Comparison of ENCODE assay signal across 9 mouse cellular contexts in genomic region chr12:29926896-29927295, GRCm38 (mm10). TPM values are rescaled to one million over a fixed set of nuclear protein-coding genes. Genes with fewer than 3 reads are reported as not detected.
DNase-seq lines count a peak whose midpoint lies in the region; ATAC-seq and TF ChIP-seq lines count a peak whose summit lies in the region.
"Had no signal": no experiment of that assay in that cellular context is flagged by ENCODE, and none has a peak within 500 bp of the region (broad histone marks: within the 10 kb centered on the region; RNA-seq: fewer than 3 reads in every experiment).

No protein-coding gene starts in this region.

- peak; percentile 56 for TF ChIP-seq CTCF in liver, adult 2 months (IDR thresholded peaks at IDR 0.05; ENCODE audit: low read depth, low read length)
- TF ChIP-seq CTCF in stomach, postnatal 0 days (IDR thresholded peaks at IDR 0.05; ENCODE audit: low read depth) = peak; percentile 81

- H3K36me3 ChIP-seq in liver, adult 2 months (ENCODE audit: control insufficient read depth, insufficient read depth, low read length) = no peaks in the 10 kb centered on the region
- no peaks in the 10 kb centered on the region for H3K36me3 ChIP-seq in liver, embryonic 11.5 days (ENCODE audit: control insufficient read depth, insufficient read depth, low read length)
- H3K36me3 ChIP-seq in forebrain, embryonic 11.5 days (ENCODE audit: control insufficient read depth, insufficient read depth, low read length) = no peaks in the 10 kb centered on the region
- H3K36me3 ChIP-seq in stomach, postnatal 0 days (ENCODE audit: control insufficient read depth, insufficient read depth, low read length) = no peaks in the 10 kb centered on the region
- H3K36me3 ChIP-seq: embryonic facial prominence, embryonic 13.5 days; limb, embryonic 13.5 days had no signal

- no peak overlapping the region for H3K27ac ChIP-seq in liver, adult 2 months (replicated peaks; ENCODE audit: insufficient read depth, low read depth, low read length)
- no peak overlapping the region for H3K27ac ChIP-seq in liver, embryonic 11.5 days (ENCODE audit: low read depth, low read length)
- H3K27ac ChIP-seq in forebrain, embryonic 11.5 days (ENCODE audit: low read depth, low read length) = no peak overlapping the region
- H3K27ac ChIP-seq in stomach, postnatal 0 days (replicated peaks) = no peak overlapping the region
- H3K27ac ChIP-seq: embryonic facial prominence, embryonic 13.5 days; limb, embryonic 13.5 days had no signal

- H3K9me3 ChIP-seq in liver, embryonic 11.5 days (ENCODE audit: control insufficient read depth, low read length) = no peaks in the 10 kb centered on the region
- no peaks in the 10 kb centered on the region for H3K9me3 ChIP-seq in forebrain, embryonic 11.5 days (ENCODE audit: control insufficient read depth, low read length)
- no peaks in the 10 kb centered on the region for H3K9me3 ChIP-seq in stomach, postnatal 0 days (ENCODE audit: control insufficient read depth, low read length)
- H3K9me3 ChIP-seq: embryonic facial prominence, embryonic 13.5 days; limb, embryonic 13.5 days had no signal

- ATAC-seq in liver, embryonic 11.5 days (replicated peaks; ENCODE audit: low FRiP score) = no peak
- ATAC-seq in forebrain, embryonic 11.5 days (replicated peaks; ENCODE audit: low FRiP score) = no peak
- no peak for ATAC-seq in stomach, postnatal 0 days (ENCODE audit: low FRiP score, low TSS enrichment)

- no peak overlapping the region for H3K4me2 ChIP-seq in liver, embryonic 11.5 days
- H3K4me2 ChIP-seq in forebrain, embryonic 11.5 days (ENCODE audit: low read depth, low read length, severe bottlenecking) = no peak overlapping the region
- no peak overlapping the region for H3K4me2 ChIP-seq in stomach, postnatal 0 days (replicated peaks; ENCODE audit: low read depth)
- H3K4me2 ChIP-seq: embryonic facial prominence, embryonic 13.5 days; limb, embryonic 13.5 days had no signal

- TF ChIP-seq POLR2A in liver, adult 2 months (IDR thresholded peaks at IDR 0.05; ENCODE audit: extremely low read depth, insufficient read depth, low read length) = no peak

- 41% methylated on average over 3 of the region's 3 CpGs for WGBS in liver, adult 2 months
- WGBS in liver, embryonic 11.5 days = 43% methylated on average over 3 of the region's 3 CpGs
- 48% methylated on average over 3 of the region's 3 CpGs for WGBS in forebrain, embryonic 11.5 days
- WGBS in stomach, postnatal 0 days = 28% methylated on average over 3 of the region's 3 CpGs

- H3K27me3 ChIP-seq in liver, adult 2 months (ENCODE audit: control insufficient read depth, insufficient read depth, low read length) = no peaks in the 10 kb centered on the region
- no peaks in the 10 kb centered on the region; the same call in 1 of the 2 replicates for H3K27me3 ChIP-seq in liver, embryonic 11.5 days (replicated peaks; ENCODE audit: control insufficient read depth, insufficient read depth, low read length)
- no peaks in the 10 kb centered on the region for H3K27me3 ChIP-seq in forebrain, embryonic 11.5 days (ENCODE audit: control insufficient read depth, insufficient read depth, low read length)
- H3K27me3 ChIP-seq in stomach, postnatal 0 days (ENCODE audit: control insufficient read depth, insufficient read depth, low read length) = no peaks in the 10 kb centered on the region
- H3K27me3 ChIP-seq: embryonic facial prominence, embryonic 13.5 days; limb, embryonic 13.5 days had no signal

- H3K4me3 ChIP-seq in liver, adult 2 months (ENCODE audit: insufficient read depth, low read depth, low read length) = no peak overlapping the region
- H3K4me3 ChIP-seq in liver, embryonic 11.5 days (ENCODE audit: low read depth, low read length) = no peak overlapping the region
- no peak overlapping the region for H3K4me3 ChIP-seq in forebrain, embryonic 11.5 days (ENCODE audit: low read depth, low read length)
- no peak overlapping the region for H3K4me3 ChIP-seq in stomach, postnatal 0 days (ENCODE audit: low read depth, low read length)
- H3K4me3 ChIP-seq: embryonic facial prominence, embryonic 13.5 days; limb, embryonic 13.5 days had no signal

- no peaks in the 10 kb centered on the region for H3K4me1 ChIP-seq in liver, adult 2 months (ENCODE audit: control insufficient read depth, insufficient read depth, low read length)
- H3K4me1 ChIP-seq in liver, embryonic 11.5 days (replicated peaks; ENCODE audit: control insufficient read depth, insufficient read depth, low read length) = no peaks in the 10 kb centered on the region
- no peaks in the 10 kb centered on the region for H3K4me1 ChIP-seq in forebrain, embryonic 11.5 days (replicated peaks; ENCODE audit: control insufficient read depth, insufficient read depth, low read length)
- H3K4me1 ChIP-seq in stomach, postnatal 0 days (replicated peaks; ENCODE audit: control insufficient read depth, insufficient read depth) = no peaks in the 10 kb centered on the region
- H3K4me1 ChIP-seq: embryonic facial prominence, embryonic 13.5 days; limb, embryonic 13.5 days had no signal

- H3K79me2 ChIP-seq in liver, adult 2 months (ENCODE audit: control insufficient read depth, insufficient read depth, low read length) = no peaks in the 10 kb centered on the region

- no peak for DNase-seq in liver, adult 2 months (ENCODE audit: extremely low read depth, low read depth, low spot score)
- no peak for DNase-seq in liver, embryonic 11.5 days (ENCODE audit: low spot score)
- DNase-seq in adrenal gland, postnatal 14 days = peak; percentile 78
- DNase-seq in forebrain, embryonic 11.5 days (ENCODE audit: low spot score) = peak; percentile 70
- DNase-seq in kidney, postnatal 10 days = peak; percentile 87
- DNase-seq in lung, postnatal 4 days = peak; percentile 55 to 69
- peak; percentile 47 for DNase-seq in stomach, postnatal 0 days (ENCODE audit: low spot score)

- H3K9ac ChIP-seq in liver, adult 2 months (ENCODE audit: low read depth, low read length) = no peak overlapping the region
- no peak overlapping the region for H3K9ac ChIP-seq in liver, embryonic 11.5 days (ENCODE audit: low read depth, low read length)
- H3K9ac ChIP-seq in forebrain, embryonic 11.5 days (ENCODE audit: low read length) = no peak overlapping the region
- H3K9ac ChIP-seq in stomach, postnatal 0 days (ENCODE audit: low read length) = no peak overlapping the region
- H3K9ac ChIP-seq: embryonic facial prominence, embryonic 13.5 days; limb, embryonic 13.5 days had no signal

- no peak for TF ChIP-seq EP300 in stomach, postnatal 0 days (optimal IDR thresholded peaks at IDR 0.05)

RNA-seq across cellular contexts. Expression of gene Pxdn, which starts 10.5 kb away (rescaled TPM):
- total RNA-seq in liver, adult 2 months (2014; rRNA removed) = 7.8 and 9.7 TPM in 2 replicates
- polyA plus RNA-seq in liver, adult 2 months (2012; rRNA removed) = 7.2 and 9.1 TPM in 2 replicates
- 33.9 and 37.3 TPM in 2 replicates for polyA plus RNA-seq in liver, embryonic 11.5 days (2014; fragmentation: Nextera tagmentation; extraction: Ambion mirVana)
- 96.0 and 96.5 TPM in 2 replicates for total RNA-seq in adrenal gland, postnatal 14 days (2021)
- polyA plus RNA-seq in forebrain, embryonic 11.5 days (2014; fragmentation: Nextera tagmentation; extraction: Ambion mirVana) = 66.1 and 73.7 TPM in 2 replicates
- polyA plus RNA-seq in stomach, postnatal 0 days (2015; fragmentation: Nextera tagmentation; extraction: Ambion mirVana) = 19.4 and 20.9 TPM in 2 replicates

Comparison
In these comparisons a context has a peak if more than half of its experiments do, and no peak if none do; other contexts are left out.
1. DNase-seq: peak in adrenal gland, postnatal 14 days (single experiment), forebrain, embryonic 11.5 days (single experiment), kidney, postnatal 10 days (single experiment), lung, postnatal 4 days (2 of 2) and stomach, postnatal 0 days (single experiment); none in liver, adult 2 months (single experiment) and liver, embryonic 11.5 days (single experiment).